Mouse (Mus musculus) bone marrow macrophage, adult 2 months (primary cell): ENCODE measurements around the gene Qrich2. TPM values are rescaled to one million over a fixed set of nuclear protein-coding genes. Genes with fewer than 3 reads are reported as not detected.

ENCODE experiments used
- H3K27ac ChIP-seq: 2 replicates; pipeline ENCODE4 v1.5.1; 2012; ENCODE audit warnings: low read depth, low read length; ENCODE audit not compliant: insufficient read depth
- H3K4me1 ChIP-seq: 2 replicates; pipeline ENCODE4 v1.6.1; 2012; ENCODE audit warnings: low read length; ENCODE audit not compliant: control insufficient read depth, insufficient read depth
- H3K4me3 ChIP-seq: 2 replicates; pipeline ENCODE4 v1.5.1; 2012; ENCODE audit warnings: mild to moderate bottlenecking, low read length, moderate library complexity; ENCODE audit not compliant: insufficient read depth
- CTCF ChIP-seq: IDR thresholded peaks from 2 replicates; pipeline ENCODE4 v1.5.1; 2012; ENCODE audit warnings: low read depth, mild to moderate bottlenecking, low read length, moderate library complexity
- POLR2A ChIP-seq: IDR thresholded peaks from 2 replicates; pipeline ENCODE4 v1.6.1; 2012; ENCODE audit warnings: mild to moderate bottlenecking, low read depth, low read length, borderline replicate concordance
- polyA plus RNA-seq: library from polyadenylated mRNA; stranded (reverse); fragments of >200 nt; gene quantifications from 2 replicates; pipeline ENCODE4 v1.2.4, GENCODE M21; 2012; ENCODE audit not compliant: missing spikeins, insufficient read depth, insufficient read length

Qrich2 gene
- not detected in 2 replicates for polyA plus RNA-seq

DNA sequence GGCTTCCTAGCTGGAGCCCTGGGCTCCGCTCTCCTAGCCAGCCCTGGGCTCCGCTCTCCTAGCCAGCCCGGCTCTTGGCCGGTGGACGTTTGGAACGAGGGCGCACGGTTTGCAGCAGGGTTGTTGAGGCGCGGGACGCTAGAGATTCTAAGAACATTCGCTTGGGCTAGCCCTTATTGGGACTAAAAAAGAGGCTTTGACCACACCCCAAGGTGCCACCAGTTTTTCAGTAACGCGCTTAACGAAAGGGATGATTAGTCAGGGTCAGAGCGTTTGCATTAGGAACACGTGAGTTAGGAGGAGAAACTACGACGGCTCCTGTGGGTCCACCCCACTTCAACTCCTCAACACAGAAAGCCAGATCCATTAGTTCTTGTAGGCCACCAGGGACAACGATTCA lies at the start of gene Qrich2:
Qrich2 (minus strand) TSS at position 101 of the 400 bp plus-strand sequence.
- Histone ChIP-seq H3K27ac (no peak within 1 kb of the TSS), H3K4me3 (no peak within 1 kb of the TSS), H3K4me1 (no peaks in the 10 kb centered on the region)
- no peak for TF ChIP-seq POLR2A
- no peak for TF ChIP-seq CTCF

DNA sequence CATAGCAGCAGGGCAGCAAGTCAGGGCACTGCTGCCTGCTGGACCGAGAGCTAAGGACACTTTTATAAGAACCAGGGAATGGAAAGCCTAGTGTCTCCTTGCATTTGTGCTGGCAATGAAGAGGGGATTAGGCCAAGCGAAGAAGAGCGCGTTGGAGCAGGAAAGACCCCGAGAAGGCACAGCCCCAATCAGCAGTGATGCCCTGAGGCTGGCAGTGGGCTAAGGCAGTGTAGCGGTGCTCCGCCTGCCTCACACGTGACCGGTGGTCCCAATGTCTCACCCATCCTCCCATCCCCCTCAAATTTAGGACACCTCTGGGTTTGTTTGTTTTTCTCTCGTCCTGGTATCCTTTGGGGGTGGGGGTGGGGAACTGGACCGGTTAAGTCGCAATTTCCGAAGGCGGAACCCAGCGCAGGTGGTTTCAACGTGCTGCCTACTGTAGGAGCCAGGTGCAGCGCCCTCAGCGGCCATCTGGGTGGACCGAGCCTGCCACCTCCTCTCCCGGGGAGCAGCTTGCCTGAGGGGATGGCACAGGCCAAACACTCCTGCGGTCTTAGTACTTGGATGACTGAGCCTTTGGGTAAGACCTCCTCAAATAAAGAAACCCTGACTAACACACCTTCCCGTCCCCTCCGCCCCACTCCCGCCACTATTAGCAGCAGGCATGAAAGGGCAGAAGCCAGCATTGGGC lies 49.4 kb upstream of the Qrich2 start:
- H3K4me3 ChIP-seq, result no peak overlapping the region
- TF ChIP-seq CTCF (no peak), POLR2A (no peak)
- H3K27ac ChIP-seq, result no peak overlapping the region
- no peaks in the 10 kb centered on the region for H3K4me1 ChIP-seq

DNA sequence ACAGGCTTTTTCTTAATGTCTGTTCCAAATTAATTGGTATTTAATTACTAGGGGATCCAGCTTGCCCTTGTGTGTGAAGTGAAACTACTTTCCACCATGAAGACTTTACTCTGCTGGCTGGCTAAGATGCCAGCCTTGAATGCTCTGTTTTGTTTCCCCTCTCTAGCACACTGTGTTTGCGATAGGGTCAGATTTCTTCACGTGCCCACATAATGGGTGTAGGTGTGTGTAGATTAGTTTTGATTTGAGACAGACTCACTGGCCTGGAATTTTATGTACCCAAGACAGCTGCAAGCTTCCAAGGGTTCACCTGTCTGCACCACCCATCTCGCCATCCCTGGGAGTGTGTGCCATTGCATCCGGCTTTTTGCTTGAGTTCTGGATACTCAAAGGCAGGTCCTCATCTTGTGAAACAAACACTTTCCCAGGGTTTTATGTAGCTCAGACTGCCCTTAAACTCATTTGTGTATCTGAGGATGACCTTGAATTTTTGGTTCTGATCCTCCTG lies 47.5 kb upstream of the Qrich2 start:
- TF ChIP-seq CTCF, result no peak
- TF ChIP-seq POLR2A, result no peak
- Histone ChIP-seq H3K4me1 (no peaks in the 10 kb centered on the region), H3K4me3 (no peak overlapping the region), H3K27ac (no peak overlapping the region)

DNA sequence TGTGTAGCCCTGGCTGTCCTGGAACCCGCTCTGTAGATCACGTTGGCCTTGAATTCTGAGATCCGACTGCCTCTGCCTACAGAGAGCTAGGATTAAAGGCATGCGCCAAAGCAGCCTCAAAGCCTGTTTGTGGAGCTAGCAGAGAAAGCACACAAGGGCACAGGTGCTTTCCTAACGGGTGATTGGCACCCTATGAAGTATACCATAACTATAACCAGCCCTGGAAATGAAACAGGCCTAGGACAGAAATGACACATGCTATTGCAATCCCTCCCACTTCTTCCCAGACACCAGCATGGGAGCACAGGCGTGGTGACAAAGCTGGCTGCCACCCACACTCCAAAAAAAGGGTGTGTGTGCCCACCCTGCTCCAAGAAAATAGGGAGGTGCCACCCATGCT lies 46.9 kb upstream of the Qrich2 start:
- Histone ChIP-seq H3K4me1 (no peaks in the 10 kb centered on the region), H3K4me3 (no peak overlapping the region), H3K27ac (no peak overlapping the region)
- TF ChIP-seq POLR2A (no peak), CTCF (no peak)

DNA sequence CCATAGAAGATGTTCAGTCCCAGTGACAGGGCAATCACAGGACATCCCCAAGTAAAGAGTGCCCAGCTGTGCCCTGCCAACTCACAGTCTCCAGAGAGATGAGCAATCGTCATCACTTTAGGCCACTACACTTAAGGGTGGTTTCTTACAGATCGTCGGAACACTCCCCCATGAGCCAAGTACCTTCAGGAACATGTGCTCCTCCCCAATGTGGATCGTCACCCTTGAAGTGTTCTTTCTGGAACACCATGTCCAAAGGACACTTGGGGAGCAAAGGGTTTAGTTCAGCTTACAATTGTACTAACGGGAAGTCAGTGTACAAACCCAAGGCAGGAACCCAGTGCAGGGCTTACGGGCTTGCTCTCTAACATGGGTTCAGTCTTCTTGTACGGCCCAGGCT lies 46.1 kb upstream of the Qrich2 start:
- Histone ChIP-seq H3K4me1 (no peaks in the 10 kb centered on the region), H3K4me3 (no peak overlapping the region), H3K27ac (no peak overlapping the region)
- TF ChIP-seq POLR2A, result no peak
- TF ChIP-seq CTCF, result no peak

DNA sequence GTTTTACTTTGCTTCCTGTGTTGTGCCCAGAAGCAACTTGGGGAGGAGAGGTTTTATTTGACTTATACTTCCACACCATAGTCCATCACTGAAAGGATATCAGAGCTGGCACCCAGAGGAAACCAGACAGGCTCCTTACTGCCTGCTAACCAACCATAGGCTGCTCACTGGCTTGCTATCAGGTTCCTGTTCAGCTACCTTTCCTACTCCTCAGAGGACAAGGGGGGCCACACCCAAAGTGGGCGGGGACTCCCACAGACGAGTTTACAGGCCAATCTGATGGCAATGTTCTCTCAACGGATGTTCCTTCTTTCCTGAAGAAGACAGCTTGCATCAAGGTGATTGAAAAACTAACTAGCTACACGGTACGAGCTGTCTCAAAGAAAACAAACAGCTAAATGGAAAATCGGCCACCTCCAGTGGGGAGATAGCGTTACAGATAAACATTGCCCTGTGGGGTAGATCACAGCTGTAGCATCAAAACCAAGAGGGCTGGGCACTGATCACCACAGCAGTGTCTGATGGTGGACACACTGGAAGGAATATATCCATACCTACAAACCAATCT lies 45.3 kb upstream of the Qrich2 start:
- Histone ChIP-seq H3K4me3 (no peak overlapping the region), H3K27ac (no peak overlapping the region), H3K4me1 (no peaks in the 10 kb centered on the region)
- no peak for TF ChIP-seq CTCF
- TF ChIP-seq POLR2A, result no peak

DNA sequence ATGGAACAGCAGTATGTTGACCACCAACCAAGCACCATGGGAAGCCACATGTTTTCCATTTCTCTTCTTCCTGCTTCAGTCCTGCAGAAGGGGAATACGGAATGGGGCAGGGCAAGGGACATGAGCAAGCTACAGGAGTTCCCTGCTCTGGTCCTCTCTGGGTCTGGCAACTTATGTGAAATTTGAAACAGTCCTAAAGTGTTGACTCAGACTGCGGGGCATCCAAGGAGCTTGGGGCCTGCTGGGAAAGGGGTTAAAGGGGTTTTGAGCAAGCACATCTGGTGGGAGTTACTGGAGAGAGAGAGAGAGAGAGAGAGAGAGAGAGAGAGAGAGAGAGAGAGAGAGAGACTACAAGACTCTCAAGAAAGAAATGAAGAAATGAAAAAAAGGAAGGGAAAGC lies 42.6 kb upstream of the Qrich2 start:
- H3K27ac ChIP-seq, result no peak overlapping the region
- no peak overlapping the region for H3K4me3 ChIP-seq
- H3K4me1 ChIP-seq, result no peaks in the 10 kb centered on the region
- TF ChIP-seq CTCF (no peak), POLR2A (no peak)

DNA sequence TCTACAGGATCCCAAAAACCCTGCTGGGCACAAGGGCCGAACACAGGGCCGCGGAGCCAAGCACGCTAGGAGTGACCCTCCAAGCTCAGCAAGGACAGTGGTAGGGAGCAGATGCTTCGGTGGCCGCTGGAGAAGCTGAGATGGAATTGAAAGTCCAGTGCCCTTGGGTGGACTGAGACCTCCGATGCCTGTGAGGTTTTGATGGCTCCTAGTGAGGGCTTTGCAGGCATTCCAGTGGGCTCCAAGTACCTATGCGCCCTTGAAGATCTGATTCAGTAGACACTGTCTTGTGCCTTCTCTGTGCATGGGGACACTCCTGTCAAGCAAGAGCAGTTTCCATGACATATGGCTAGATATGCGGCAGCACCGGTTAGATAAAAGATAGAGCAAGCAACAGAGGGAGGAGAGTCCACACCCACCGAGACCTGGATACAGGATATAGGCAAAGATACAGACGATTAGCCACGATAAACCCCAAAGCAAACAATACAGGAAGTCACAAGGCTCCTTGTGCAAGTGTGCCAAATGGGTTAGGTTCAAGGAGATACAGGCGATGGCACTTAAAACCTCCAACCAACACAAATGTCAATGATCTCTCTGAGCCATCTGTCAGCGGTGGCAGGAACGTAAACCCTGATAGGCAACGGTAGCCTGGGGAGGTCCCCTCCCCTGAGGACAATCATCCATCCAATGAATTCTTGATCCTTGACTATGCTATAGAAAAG lies 40.3 kb upstream of the Qrich2 start:
- no peak overlapping the region for H3K4me3 ChIP-seq
- TF ChIP-seq POLR2A (no peak), CTCF (no peak)
- H3K4me1 ChIP-seq, result no peaks in the 10 kb centered on the region
- H3K27ac ChIP-seq, result no peak overlapping the region

DNA sequence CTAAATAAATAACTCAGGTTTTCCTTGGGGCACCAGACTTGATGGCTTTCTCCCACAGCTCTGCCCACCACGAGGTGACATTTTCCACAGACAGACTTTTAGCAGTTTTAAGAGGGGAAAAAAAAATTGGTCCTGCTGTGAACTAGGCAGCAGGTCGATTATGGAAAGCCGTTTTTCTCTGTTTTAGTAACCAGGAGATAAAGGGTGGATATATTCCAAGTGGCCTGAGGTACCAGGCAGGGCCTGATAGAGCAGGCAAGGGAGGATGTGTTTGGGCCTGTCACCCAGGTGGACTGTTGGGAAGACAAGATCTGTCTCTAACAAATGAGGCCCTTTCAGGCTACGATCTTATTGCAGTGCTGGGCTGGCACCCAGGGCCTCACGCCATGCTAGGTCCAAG lies 39.5 kb upstream of the Qrich2 start:
- H3K4me1 ChIP-seq, result no peaks in the 10 kb centered on the region
- TF ChIP-seq POLR2A (no peak), CTCF (no peak)
- no peak overlapping the region for H3K27ac ChIP-seq
- H3K4me3 ChIP-seq, result no peak overlapping the region

DNA sequence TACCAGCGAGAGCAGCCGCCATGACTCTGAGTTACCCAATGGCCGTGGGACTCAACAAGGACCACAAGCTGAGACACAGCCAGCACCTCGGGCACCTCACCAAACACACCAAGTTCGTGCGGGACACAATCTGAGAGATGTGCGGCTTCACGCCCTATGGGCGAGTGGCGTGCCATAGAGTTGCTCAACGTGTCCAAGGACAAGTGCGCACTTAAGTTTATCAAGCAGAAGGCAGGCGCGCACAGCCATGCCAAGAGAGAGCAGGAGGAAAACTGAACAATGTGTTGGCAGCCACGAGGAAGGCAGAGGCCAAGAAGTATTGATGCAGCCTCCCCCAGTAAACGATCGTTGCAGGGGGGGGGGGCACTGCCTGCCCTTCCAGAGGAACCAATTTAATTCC lies 38.5 kb upstream of the Qrich2 start:
- H3K27ac ChIP-seq, result no peak overlapping the region
- H3K4me1 ChIP-seq, result no peaks in the 10 kb centered on the region

More for the DNA sequence above, 38.5 kb upstream of the Qrich2 start:
- no peak overlapping the region for H3K4me3 ChIP-seq
- TF ChIP-seq CTCF (no peak), POLR2A (no peak)
